Mouse (Mus musculus) liver, adult 2 months (tissue): ENCODE measurements around the gene Mst1.

Source experiments
- CTCF ChIP-seq: fragments of 200-500 bp; IDR thresholded peaks from 2 replicates; pipeline ENCODE4 v1.5.1; 2011; ENCODE audit warnings: low read depth, low read length, control low read depth
- POLR2A ChIP-seq: fragments of 200-500 bp; IDR thresholded peaks from 2 replicates; pipeline ENCODE4 v1.6.1; 2011; ENCODE audit warnings: low read length, control low read depth; ENCODE audit not compliant: insufficient read depth; ENCODE audit errors: extremely low read depth

DNA sequence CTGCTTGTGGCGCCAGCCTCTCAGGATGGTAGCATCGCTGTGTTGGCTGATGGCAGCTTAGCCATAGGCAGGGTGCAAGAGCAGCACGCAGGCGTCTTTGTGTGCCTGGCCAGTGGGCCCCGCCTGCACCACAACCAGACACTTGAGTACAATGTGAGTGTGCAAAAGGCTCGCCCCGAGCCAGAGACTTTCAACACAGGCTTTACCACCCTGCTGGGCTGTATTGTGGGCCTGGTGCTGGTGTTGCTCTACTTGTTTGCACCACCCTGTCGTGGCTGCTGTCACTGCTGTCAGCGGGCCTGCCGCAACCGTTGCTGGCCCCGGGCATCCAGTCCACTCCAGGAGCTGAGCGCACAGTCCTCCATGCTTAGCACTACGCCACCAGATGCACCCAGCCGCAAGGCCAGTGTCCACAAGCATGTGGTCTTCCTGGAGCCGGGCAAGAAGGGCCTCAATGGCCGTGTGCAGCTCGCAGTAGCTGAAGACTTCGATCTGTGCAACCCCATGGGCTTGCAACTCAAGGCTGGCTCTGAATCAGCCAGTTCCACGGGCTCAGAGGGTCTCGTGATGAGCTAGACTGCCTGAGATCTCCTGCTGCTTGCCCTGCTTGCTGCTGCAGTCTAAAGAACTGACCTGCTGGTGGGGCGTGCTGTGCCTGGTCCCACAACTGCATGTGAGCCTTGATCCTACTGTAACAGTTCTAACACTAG, 25.8 kb upstream of the Mst1 start:
- TF ChIP-seq CTCF (no peak), POLR2A (no peak)
